Mouse (Mus musculus) cortical plate, adult 2 months (tissue): ENCODE measurements around the gene Zfp335. TPM values are rescaled to one million over a fixed set of nuclear protein-coding genes. Genes with fewer than 3 reads are reported as not detected.
A peak's percentile ranks its signal among the peaks of the same experiment; 100 is the strongest.

Experiments used
- H3K27ac ChIP-seq: fragments of 200-500 bp; 2 replicates; pipeline ENCODE4 v1.5.1; 2012; ENCODE audit warnings: low read length, control low read depth, inconsistent platforms; ENCODE audit not compliant: insufficient read depth
- H3K4me1 ChIP-seq: fragments of 200-500 bp; 2 replicates; pipeline ENCODE4 v1.6.1; 2011; ENCODE audit warnings: low read length; ENCODE audit not compliant: control insufficient read depth, insufficient read depth
- H3K4me3 ChIP-seq: fragments of 200-500 bp; 2 replicates; pipeline ENCODE4 v1.5.1; 2011; ENCODE audit warnings: mild to moderate bottlenecking, low read length, control low read depth; ENCODE audit not compliant: insufficient read depth
- CTCF ChIP-seq: fragments of 200-500 bp; IDR thresholded peaks from 2 replicates; pipeline ENCODE4 v1.5.1; 2011; ENCODE audit warnings: mild to moderate bottlenecking, control low read depth, low read length; ENCODE audit not compliant: insufficient read depth; ENCODE audit errors: extremely low read depth
- POLR2A ChIP-seq: fragments of 200-500 bp; IDR thresholded peaks from 2 replicates; pipeline ENCODE4 v1.6.1; 2011; ENCODE audit warnings: mild to moderate bottlenecking, low read length, control low read depth; ENCODE audit not compliant: insufficient read depth; ENCODE audit errors: extremely low read depth
- polyA plus RNA-seq: library from polyadenylated mRNA; depleted of rRNA; stranded (reverse); fragments of >200 nt; gene quantifications from 2 replicates; pipeline ENCODE4 v1.2.3, GENCODE M21; 2012

Zfp335 gene
- polyA plus RNA-seq, 1 experiment: 29.1 TPM

GRCm38 (mm10) chr2:164948962-164949361 lies 37.4 kb upstream of the Zfp335 start:
- H3K4me1 ChIP-seq: no peaks in the 10 kb centered on the region
- TF ChIP-seq POLR2A (no peak), CTCF (no peak)
- no peak overlapping the region for H3K27ac ChIP-seq
- no peak overlapping the region for H3K4me3 ChIP-seq

GRCm38 (mm10) chr2:164947930-164948329 lies 36.4 kb upstream of the Zfp335 start:
- Histone ChIP-seq H3K4me3 (no peak overlapping the region), H3K27ac (no peak overlapping the region)
- TF ChIP-seq POLR2A: no peak
- TF ChIP-seq CTCF: no peak

GRCm38 (mm10) chr2:164947506-164947905 lies 35.9 kb upstream of the Zfp335 start:
- H3K4me3 ChIP-seq: no peak overlapping the region
- TF ChIP-seq CTCF (no peak), POLR2A (no peak)

More at GRCm38 (mm10) chr2:164947930-164948329, 36.4 kb upstream of the Zfp335 start:
- H3K4me1 ChIP-seq: no peaks in the 10 kb centered on the region

GRCm38 (mm10) chr2:164942692-164943290 lies 31.2 kb upstream of the Zfp335 start:
- Histone ChIP-seq H3K4me3 (no peak overlapping the region), H3K27ac (no peak overlapping the region), H3K4me1 (peaks cover 4% of the 10 kb centered on the region; the same call in 1 of the 2 replicates)
- TF ChIP-seq CTCF (no peak), POLR2A (no peak)

More at GRCm38 (mm10) chr2:164947506-164947905, 35.9 kb upstream of the Zfp335 start:
- no peak overlapping the region for H3K27ac ChIP-seq
- no peaks in the 10 kb centered on the region for H3K4me1 ChIP-seq

GRCm38 (mm10) chr2:164940140-164940830 lies 28.7 kb upstream of the Zfp335 start, which contains the start of gene Mmp9:
Mmp9 (plus strand) TSS chr2:164940780.
- H3K27ac ChIP-seq: no peak within 1 kb of the TSS
- H3K4me1 ChIP-seq: peaks cover 4% of the 10 kb centered on the region; the same call in 1 of the 2 replicates
- TF ChIP-seq POLR2A: no peak
- no peak for TF ChIP-seq CTCF
- no peak within 1 kb of the TSS for H3K4me3 ChIP-seq

GRCm38 (mm10) chr2:164939106-164939505 lies 27.5 kb upstream of the Zfp335 start:
- Histone ChIP-seq H3K4me1 (peaks cover 4% of the 10 kb centered on the region; the same call in 1 of the 2 replicates), H3K4me3 (peak overlapping the region; percentile 33; the same call in 1 of the 2 replicates), H3K27ac (0 out of 2 replicates have a peak overlapping the region, but pooled peaks have one; percentile 2)
- TF ChIP-seq POLR2A: no peak
- TF ChIP-seq CTCF: no peak

- TF ChIP-seq POLR2A (peak; percentile 80), CTCF (no peak)
- H3K27ac ChIP-seq: 0 out of 2 replicates have a peak overlapping the region, but pooled peaks have one; percentile 2
- H3K4me3 ChIP-seq: peak overlapping the region; percentile 33
- peaks cover 4% of the 10 kb centered on the region; the same call in 1 of the 2 replicates for H3K4me1 ChIP-seq
Observed at GRCm38 (mm10) chr2:164938146-164939091, 26.9 kb upstream of the Zfp335 start.

- Histone ChIP-seq H3K4me3 (no peak overlapping the region), H3K27ac (no peak overlapping the region), H3K4me1 (peaks cover 4% of the 10 kb centered on the region; the same call in 1 of the 2 replicates)
- TF ChIP-seq POLR2A: no peak
- TF ChIP-seq CTCF: no peak
Observed at GRCm38 (mm10) chr2:164935991-164936390, 24.4 kb upstream of the Zfp335 start.

- no peaks in the 10 kb centered on the region for H3K4me1 ChIP-seq
- H3K4me3 ChIP-seq: no peak overlapping the region
- no peak overlapping the region for H3K27ac ChIP-seq
- TF ChIP-seq POLR2A (no peak), CTCF (no peak)
Observed at GRCm38 (mm10) chr2:164933534-164933933, 22.0 kb upstream of the Zfp335 start.
